Mouse (Mus musculus) thymus, adult 2 months (tissue): ENCODE results near the gene Olfr449.

ENCODE experiments used
- CTCF ChIP-seq: fragments of 200-500 bp; IDR thresholded peaks from 2 replicates; pipeline ENCODE4 v1.5.1; 2012; ENCODE audit warnings: mild to moderate bottlenecking, control low read depth, low read length, moderate library complexity, borderline replicate concordance; ENCODE audit not compliant: control insufficient read depth, poor library complexity, insufficient read depth; ENCODE audit errors: extremely low read depth
- POLR2A ChIP-seq: fragments of 200-500 bp; IDR thresholded peaks from 2 replicates; pipeline ENCODE4 v1.6.1; 2012; ENCODE audit warnings: mild to moderate bottlenecking, low read length, control low read depth, moderate library complexity; ENCODE audit not compliant: control insufficient read depth, poor library complexity, insufficient read depth; ENCODE audit errors: extremely low read depth

GRCm38 (mm10) chr6:42834084-42834483, at the start of gene Olfr449:
- TF ChIP-seq CTCF, result no peak
- no peak for TF ChIP-seq POLR2A
